Mouse (Mus musculus) embryonic facial prominence, embryonic 10.5 days (tissue): ENCODE results near the gene Trpv6. TPM values are rescaled to one million over a fixed set of nuclear protein-coding genes. Genes with fewer than 3 reads are reported as not detected.

Source experiments
- DNase-seq: peaks from one replicate; pipeline ENCODE4 v3.0.0-alpha.2; 2017; ENCODE audit warnings: low spot score
- H3K27ac ChIP-seq: fragments of 300-500 bp; sonication (generic); replicated peaks from 2 replicates; pipeline ENCODE4 v1.5.1; 2016; ENCODE audit warnings: mild to moderate bottlenecking
- H3K27me3 ChIP-seq: fragments of 300-500 bp; sonication (generic); replicated peaks from 2 replicates; pipeline ENCODE4 v1.6.1; 2016; ENCODE audit warnings: low read depth, mild to moderate bottlenecking; ENCODE audit not compliant: poor library complexity, severe bottlenecking
- H3K36me3 ChIP-seq: fragments of 300-500 bp; sonication (generic); replicated peaks from 2 replicates; pipeline ENCODE4 v1.6.1; 2016; ENCODE audit warnings: mild to moderate bottlenecking, moderate library complexity
- H3K4me1 ChIP-seq: fragments of 300-500 bp; sonication (generic); 2 replicates; pipeline ENCODE4 v1.6.1; 2016
- H3K4me3 ChIP-seq: fragments of 300-500 bp; sonication (generic); 2 replicates; pipeline ENCODE4 v1.5.1; 2016; ENCODE audit warnings: mild to moderate bottlenecking, moderate library complexity
- H3K9me3 ChIP-seq: fragments of 300-500 bp; sonication (generic); 2 replicates; pipeline ENCODE4 v1.6.1; 2016; ENCODE audit warnings: mild to moderate bottlenecking
- WGBS: fragments of 180-500 bp; shearing (Covaris S2); methylation state at CpG from one replicate; pipeline ENCODE4 v1.1.7; 2016; 5-methylcytosine and 5-hydroxymethylcytosine counted together
- polyA plus RNA-seq: library from polyadenylated mRNA; unstranded; fragments of >200 nt; fragmentation: Nextera tagmentation; extraction: Ambion mirVana; gene quantifications from 2 replicates; pipeline ENCODE4 v1.2.1, GENCODE M21; 2016

Gene Trpv6
- polyA plus RNA-seq, 1 experiment from 2014 or later: 0.45 TPM

DNA sequence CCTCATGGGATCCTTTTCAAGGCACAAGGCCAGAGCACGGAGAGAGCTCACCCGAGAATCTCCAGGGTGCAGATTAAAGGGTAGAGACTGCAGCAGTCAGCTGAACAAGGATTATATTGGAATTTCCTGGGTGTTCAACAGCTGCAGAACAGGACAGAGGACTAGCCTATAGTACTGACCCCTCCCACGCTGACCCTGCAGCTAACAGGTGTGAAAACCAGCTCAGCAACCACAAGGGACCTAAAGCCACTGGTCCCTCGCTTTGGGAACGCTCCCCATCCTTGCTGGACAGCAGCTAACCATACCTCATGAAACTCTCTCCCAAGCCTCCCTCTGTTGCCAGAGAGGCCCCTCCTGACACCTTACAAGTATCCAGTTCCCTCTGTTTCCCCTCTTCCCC is 28.6 kb downstream of the Trpv6 start:
- Histone ChIP-seq H3K4me3 (no peak overlapping the region), H3K27me3 (peaks cover 9% of the 10 kb centered on the region; the same call in 1 of the 2 replicates), H3K36me3 (no peaks in the 10 kb centered on the region), H3K4me1 (peaks cover 19% of the 10 kb centered on the region), H3K27ac (no peak overlapping the region), H3K9me3 (no peaks in the 10 kb centered on the region)
- no peak for DNase-seq
- 57% methylated on average over 5 of the region's 5 CpGs for WGBS

DNA sequence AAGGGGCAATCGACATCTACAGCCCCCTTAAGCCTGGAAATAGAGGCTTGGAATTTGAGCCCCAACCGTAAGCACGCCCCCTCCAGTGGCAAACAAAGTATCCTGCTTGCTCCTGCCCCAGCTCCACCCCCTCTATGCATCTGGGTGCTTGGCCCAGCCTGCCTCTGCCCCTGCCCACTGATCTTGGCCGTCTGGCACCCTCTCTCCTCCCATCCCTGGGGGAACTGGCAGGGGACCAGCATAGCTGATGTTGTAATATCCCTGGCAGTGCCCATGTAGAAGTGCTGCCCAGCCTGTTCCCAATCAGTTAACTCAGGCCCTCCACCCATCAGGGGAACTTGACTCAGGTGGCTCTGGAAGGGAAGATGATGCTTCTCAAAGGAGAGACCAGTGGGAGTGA is 30.0 kb downstream of the Trpv6 start:
- peaks cover 19% of the 10 kb centered on the region for H3K4me1 ChIP-seq
- peak; percentile 23 for DNase-seq
- H3K27ac ChIP-seq: 0 out of 2 replicates have a peak overlapping the region, but pooled peaks have one; percentile 95
- peak overlapping the region; percentile 74 for H3K4me3 ChIP-seq
- peaks cover 9% of the 10 kb centered on the region; the same call in 1 of the 2 replicates for H3K27me3 ChIP-seq
- H3K36me3 ChIP-seq: no peaks in the 10 kb centered on the region
- H3K9me3 ChIP-seq: no peaks in the 10 kb centered on the region
- WGBS: 4% methylated on average over 4 of the region's 4 CpGs

DNA sequence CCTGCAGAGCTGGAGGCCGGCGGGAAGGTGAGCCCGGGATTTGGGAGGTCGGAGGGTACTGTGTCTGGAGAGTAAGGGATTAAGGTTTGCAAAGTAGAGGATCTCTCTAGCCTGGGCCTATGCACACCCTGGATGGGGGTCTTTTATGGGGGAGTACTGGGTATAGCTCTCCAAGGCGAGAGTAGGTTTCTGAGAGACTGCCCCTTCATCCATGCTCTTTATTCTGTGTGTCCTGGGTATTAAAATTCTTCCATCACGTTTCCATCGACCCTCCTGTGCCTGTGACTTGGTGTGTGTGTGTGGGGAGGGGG is 30.5 kb downstream of the Trpv6 start:
- Histone ChIP-seq H3K27me3 (peaks cover 9% of the 10 kb centered on the region; the same call in 1 of the 2 replicates), H3K4me3 (peak overlapping the region; percentile 74), H3K4me1 (peaks cover 19% of the 10 kb centered on the region), H3K9me3 (no peaks in the 10 kb centered on the region), H3K27ac (peak overlapping the region; percentile 95), H3K36me3 (no peaks in the 10 kb centered on the region)
- DNase-seq: no peak
- WGBS: 2% methylated on average over 7 of the region's 7 CpGs

DNA sequence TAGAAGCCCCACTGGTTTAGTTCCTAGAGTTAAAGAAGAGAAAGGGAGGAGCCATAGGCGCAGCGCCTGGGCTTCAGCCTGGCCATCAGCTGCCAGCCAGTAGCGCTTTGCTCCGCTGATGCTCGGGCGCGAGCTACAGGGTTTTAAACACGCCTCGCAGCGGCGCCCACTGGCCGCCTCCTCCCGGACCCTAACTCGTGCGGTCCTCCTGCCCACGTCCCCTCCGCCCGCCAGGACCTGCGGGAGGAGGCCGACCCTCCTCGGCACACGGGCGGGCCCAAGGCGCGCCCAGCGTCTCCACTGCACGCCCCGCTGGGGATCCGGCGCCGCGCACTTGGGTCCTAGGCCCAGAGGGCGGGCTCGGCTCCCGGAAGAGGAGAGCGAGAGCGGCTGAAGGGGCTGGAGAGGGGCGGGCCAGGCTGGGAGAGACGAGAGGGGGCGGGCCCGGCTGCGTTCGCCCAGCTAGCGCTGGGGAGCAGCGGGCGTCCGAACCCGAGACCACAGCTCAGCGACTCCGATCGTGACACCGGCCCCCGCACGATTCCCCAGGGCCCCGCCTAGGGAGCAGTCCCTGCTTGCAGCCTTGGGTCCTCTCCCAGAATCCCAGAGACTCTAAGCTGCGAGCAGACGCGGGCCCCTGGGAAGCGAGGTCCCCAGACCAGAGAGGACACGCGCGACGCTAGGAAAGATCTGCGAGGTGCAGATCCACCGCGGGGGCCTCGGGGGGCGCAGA is 31.0 kb downstream of the Trpv6 start, which contains the start of gene Ephb6:
TSS of gene Ephb6 (plus strand) at position 422 of the 733 bp plus-strand sequence.
- H3K27me3 ChIP-seq: peaks cover 9% of the 10 kb centered on the region; the same call in 1 of the 2 replicates
- peaks cover 19% of the 10 kb centered on the region for H3K4me1 ChIP-seq
- peak; percentile 91 for DNase-seq
- no peaks in the 10 kb centered on the region for H3K36me3 ChIP-seq
- H3K9me3 ChIP-seq: no peaks in the 10 kb centered on the region
- H3K27ac ChIP-seq: peak within 1 kb of the TSS; percentile 95
- H3K4me3 ChIP-seq: peak within 1 kb of the TSS; percentile 74
- WGBS: under 1% methylated on average over 68 of the region's 68 CpGs

DNA sequence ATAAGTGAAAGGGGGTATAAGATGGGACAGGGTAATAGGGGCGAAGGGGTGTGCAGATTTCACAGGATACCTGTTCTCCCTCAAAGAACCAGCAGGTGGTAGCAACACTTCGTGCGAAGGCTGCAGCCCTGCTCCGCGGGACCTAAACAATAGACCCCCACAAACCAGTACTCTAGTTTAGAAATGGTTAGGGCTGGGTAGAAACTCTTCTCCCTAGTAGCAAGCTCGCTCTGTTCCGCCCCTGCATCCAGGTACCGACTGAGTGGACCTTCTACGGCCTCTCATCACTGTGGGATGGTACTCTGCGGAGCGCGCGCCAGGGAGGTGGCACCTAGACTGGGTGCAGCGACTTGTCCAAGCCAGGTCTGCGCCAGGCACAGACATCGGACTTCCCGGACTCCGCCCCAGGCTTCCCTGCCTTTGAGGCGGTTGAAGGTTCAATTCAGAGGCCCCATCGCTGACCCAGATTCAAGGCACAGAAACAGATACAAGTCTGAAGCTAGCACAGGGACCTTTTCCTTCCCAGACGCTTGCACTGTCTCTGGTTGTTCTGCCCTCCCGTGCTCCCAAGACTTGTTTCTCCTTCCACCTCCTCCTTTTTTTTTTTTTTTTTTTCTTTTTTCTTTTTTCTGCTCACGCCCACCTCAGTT is 31.7 kb downstream of the Trpv6 start:
- Histone ChIP-seq H3K27me3 (peaks cover 9% of the 10 kb centered on the region; the same call in 1 of the 2 replicates), H3K9me3 (no peaks in the 10 kb centered on the region), H3K4me1 (peaks cover 19% of the 10 kb centered on the region), H3K36me3 (no peaks in the 10 kb centered on the region), H3K27ac (peak overlapping the region; percentile 95), H3K4me3 (peak overlapping the region; percentile 74)
- WGBS: under 1% methylated on average over 23 of the region's 23 CpGs
- peak; percentile 78 for DNase-seq

DNA sequence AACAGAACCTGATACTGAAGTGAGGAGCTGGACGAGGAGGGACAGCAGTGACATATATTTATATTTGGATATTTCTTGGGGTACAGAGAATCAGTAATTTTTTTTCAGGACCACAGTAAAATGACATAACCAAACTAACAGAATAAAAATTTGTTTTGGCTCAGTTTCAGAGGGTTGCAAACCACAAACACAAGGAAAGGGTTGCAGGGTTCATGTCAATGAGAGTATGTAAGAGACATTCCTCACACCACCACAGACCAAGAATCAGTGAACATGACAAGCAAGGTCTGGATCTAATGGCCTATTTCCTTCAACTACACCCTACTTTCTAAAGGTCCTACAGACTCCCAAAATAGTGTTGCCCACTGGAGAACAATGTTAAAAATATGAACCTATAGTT is 54.0 kb downstream of the Trpv6 start:
- 81% methylated on average over 1 of the region's 1 CpGs for WGBS
- no peak for DNase-seq

DNA sequence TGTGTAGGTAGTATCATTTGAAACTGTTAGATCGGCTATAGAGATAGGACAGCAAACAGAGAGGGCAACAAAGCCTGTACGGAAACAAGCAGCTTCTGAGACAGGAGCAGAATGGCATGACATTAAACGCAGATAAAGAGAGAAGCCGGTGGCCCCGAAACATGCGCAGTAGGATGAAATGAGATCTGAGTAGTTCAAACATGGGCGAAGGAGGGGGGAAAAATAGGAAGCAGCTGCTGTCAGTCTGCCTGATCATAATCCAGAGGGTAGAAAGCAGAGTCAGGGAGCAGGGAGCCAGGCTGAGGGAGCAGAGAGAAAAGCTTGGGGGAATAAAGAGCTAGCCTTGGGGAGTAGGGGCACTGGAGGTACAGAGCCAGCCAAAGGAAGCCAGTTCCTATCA is 54.9 kb downstream of the Trpv6 start:
- Histone ChIP-seq H3K4me3 (no peak overlapping the region), H3K36me3 (no peaks in the 10 kb centered on the region), H3K27me3 (no peaks in the 10 kb centered on the region), H3K9me3 (no peaks in the 10 kb centered on the region), H3K27ac (no peak overlapping the region), H3K4me1 (peaks cover 4% of the 10 kb centered on the region)
- WGBS: 65% methylated on average over 7 of the region's 7 CpGs
- peak; percentile 17 for DNase-seq

More for the DNA sequence above, 54.0 kb downstream of the Trpv6 start:
- peaks cover 4% of the 10 kb centered on the region for H3K4me1 ChIP-seq
- H3K9me3 ChIP-seq: no peaks in the 10 kb centered on the region
- no peaks in the 10 kb centered on the region for H3K36me3 ChIP-seq
- no peaks in the 10 kb centered on the region for H3K27me3 ChIP-seq
- H3K4me3 ChIP-seq: no peak overlapping the region
- H3K27ac ChIP-seq: no peak overlapping the region

DNA sequence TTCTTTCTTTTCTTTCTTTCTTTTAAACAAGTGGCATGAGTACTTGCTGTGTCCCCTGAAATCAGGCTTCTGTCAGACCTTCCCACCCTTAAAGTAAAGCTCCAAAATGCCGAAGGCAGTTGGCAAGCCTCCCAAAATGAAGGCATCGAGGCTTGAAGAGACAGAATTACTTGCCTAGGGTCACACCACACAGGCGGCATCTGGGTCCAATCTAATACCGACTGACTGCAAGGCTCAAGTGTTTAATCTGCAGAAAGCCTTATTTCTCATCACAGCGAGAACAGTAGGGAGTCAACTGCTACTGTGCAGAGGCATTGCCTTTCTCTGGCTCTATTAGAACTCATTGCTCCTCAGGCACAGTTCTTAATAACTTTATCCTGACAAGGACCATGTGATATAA is 58.9 kb downstream of the Trpv6 start:
- 49% methylated on average over 5 of the region's 5 CpGs for WGBS
- no peak overlapping the region for H3K27ac ChIP-seq
- no peak overlapping the region for H3K4me3 ChIP-seq
- H3K36me3 ChIP-seq: no peaks in the 10 kb centered on the region
- no peaks in the 10 kb centered on the region for H3K9me3 ChIP-seq
- H3K4me1 ChIP-seq: peaks cover 4% of the 10 kb centered on the region
- no peaks in the 10 kb centered on the region for H3K27me3 ChIP-seq
- peak; percentile 23 for DNase-seq

DNA sequence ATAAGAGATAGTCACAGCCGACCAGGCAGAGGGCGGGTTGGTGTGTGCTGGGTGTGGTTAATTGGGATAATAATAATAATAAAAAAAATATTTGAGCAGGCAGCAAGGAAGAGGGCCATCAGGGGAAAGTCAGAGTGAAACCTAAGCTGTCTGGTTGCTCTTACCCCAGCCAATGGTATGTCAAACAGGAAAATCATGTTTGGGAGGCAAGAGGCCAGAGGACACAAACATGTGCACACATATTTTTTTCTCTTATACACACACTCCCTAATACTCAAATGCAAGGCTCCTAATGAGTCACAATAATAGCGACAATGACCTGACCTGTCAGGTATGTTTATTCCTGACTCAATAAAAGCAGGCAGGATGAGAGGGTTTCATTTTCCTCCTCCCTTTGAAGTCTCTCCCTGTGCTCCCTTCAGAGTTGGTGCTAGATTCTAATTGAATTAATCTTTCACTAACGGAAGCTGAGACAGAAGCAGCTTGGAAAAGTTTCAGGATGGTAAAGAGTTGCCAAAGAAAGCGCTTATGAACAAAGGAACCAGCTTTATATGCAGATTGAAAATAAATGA is 59.6 kb downstream of the Trpv6 start:
- Histone ChIP-seq H3K27ac (no peak overlapping the region), H3K9me3 (no peaks in the 10 kb centered on the region), H3K4me3 (no peak overlapping the region), H3K4me1 (peaks cover 4% of the 10 kb centered on the region), H3K27me3 (no peaks in the 10 kb centered on the region), H3K36me3 (no peaks in the 10 kb centered on the region)
- DNase-seq: no peak
- WGBS: 66% methylated on average over 5 of the region's 5 CpGs

Other genes starting within 250 kb of the Trpv6 start
- not detected in 2 replicates for gene Gm5771, start 244.0 kb downstream of the Trpv6 start, polyA plus RNA-seq
- not detected in 2 replicates for gene Gm10334, start 190.3 kb downstream of the Trpv6 start, polyA plus RNA-seq
- not detected in 2 replicates for gene Prss1, start 177.5 kb downstream of the Trpv6 start, polyA plus RNA-seq
- gene Prss2, start 114.6 kb downstream of the Trpv6 start, polyA plus RNA-seq: not detected in 2 replicates
- 16.8 and 18.3 TPM in 2 replicates for gene Ephb6, start 30.9 kb downstream of the Trpv6 start, polyA plus RNA-seq
- gene Trpv5, start 44.4 kb upstream of the Trpv6 start, polyA plus RNA-seq: not detected in 2 replicates
- not detected in 2 replicates for gene Llcfc1, start 48.0 kb upstream of the Trpv6 start, polyA plus RNA-seq
- 5.8 and 6.2 TPM in 2 replicates for gene Kel, start 67.9 kb upstream of the Trpv6 start, polyA plus RNA-seq
- not detected in 2 replicates for gene Olfr459, start 138.8 kb upstream of the Trpv6 start, polyA plus RNA-seq
- gene Pip, start 211.1 kb upstream of the Trpv6 start, polyA plus RNA-seq: not detected in 2 replicates
- not detected in 2 replicates for gene Sval2, start 216.6 kb upstream of the Trpv6 start, polyA plus RNA-seq